Mouse (Mus musculus) cerebellum, adult (tissue): ENCODE results near the gene Harbi1.

Experiments
- ATAC-seq: cut with Nextera tagmentation; 2 replicates; pipeline ENCODE4 v1.9.2; 2017; ENCODE audit warnings: mild to moderate bottlenecking, moderate library complexity, mixed read lengths; ENCODE audit not compliant: insufficient number of reproducible peaks, low FRiP score, low TSS enrichment

The Harbi1 gene

GRCm38 (mm10) chr2:91710272-91711234 is at the start of gene Harbi1, which contains the start of gene Atg13:
Gene Harbi1 (plus strand): TSS chr2:91710852.
Gene Atg13 (minus strand): TSS chr2:91710576.
- peak; percentile 98 for ATAC-seq

GRCm38 (mm10) chr2:91660981-91661380 is 49.7 kb upstream of the Harbi1 start:
- no peak for ATAC-seq

GRCm38 (mm10) chr2:91664780-91665179 is 45.9 kb upstream of the Harbi1 start:
- ATAC-seq, result no peak

GRCm38 (mm10) chr2:91666386-91666910 is 44.2 kb upstream of the Harbi1 start:
- no peak for ATAC-seq

GRCm38 (mm10) chr2:91667747-91668146 is 42.9 kb upstream of the Harbi1 start:
- no peak for ATAC-seq

- ATAC-seq, result no peak
Measured at GRCm38 (mm10) chr2:91669326-91669725, 41.3 kb upstream of the Harbi1 start.

- ATAC-seq, result no peak
Measured at GRCm38 (mm10) chr2:91670038-91670437, 40.6 kb upstream of the Harbi1 start.

- ATAC-seq, result no peak
Measured at GRCm38 (mm10) chr2:91673587-91673986, 37.1 kb upstream of the Harbi1 start.

GRCm38 (mm10) chr2:91674895-91675294 is 35.8 kb upstream of the Harbi1 start:
- ATAC-seq, result no peak

- no peak for ATAC-seq
Measured at GRCm38 (mm10) chr2:91676420-91676819, 34.2 kb upstream of the Harbi1 start.

- no peak for ATAC-seq
Measured at GRCm38 (mm10) chr2:91676961-91677360, 33.7 kb upstream of the Harbi1 start.

GRCm38 (mm10) chr2:91682850-91683249 is 27.8 kb upstream of the Harbi1 start:
- no peak for ATAC-seq

- ATAC-seq, result peak; percentile 58; the same call in 1 of the 2 replicates
Measured at GRCm38 (mm10) chr2:91683919-91684318, 26.7 kb upstream of the Harbi1 start.

GRCm38 (mm10) chr2:91689452-91689851 is 21.2 kb upstream of the Harbi1 start:
- ATAC-seq, result no peak

- ATAC-seq, result no peak
Measured at GRCm38 (mm10) chr2:91695436-91696224, 15.0 kb upstream of the Harbi1 start.

GRCm38 (mm10) chr2:91696225-91696590 is 14.4 kb upstream of the Harbi1 start:
- no peak for ATAC-seq

GRCm38 (mm10) chr2:91699225-91699624 is 11.4 kb upstream of the Harbi1 start:
- ATAC-seq, result no peak

- ATAC-seq, result no peak
Measured at GRCm38 (mm10) chr2:91701366-91701765, 9.3 kb upstream of the Harbi1 start.

- ATAC-seq, result no peak
Measured at GRCm38 (mm10) chr2:91705736-91706135, 4.9 kb upstream of the Harbi1 start.

- ATAC-seq, result no peak
Measured at GRCm38 (mm10) chr2:91706456-91706855, 4.2 kb upstream of the Harbi1 start.

- no peak for ATAC-seq
Measured at GRCm38 (mm10) chr2:91708361-91708760, 2.3 kb upstream of the Harbi1 start.
